Mouse (Mus musculus) megakaryocyte progenitor cell, adult 5-6 weeks (primary cell): ENCODE data around the gene Spa17. TPM values are rescaled to one million over a fixed set of nuclear protein-coding genes. Genes with fewer than 3 reads are reported as not detected.

Source experiments
- ATAC-seq: replicated peaks from 2 replicates; pipeline ENCODE4 v1.8.0; 2016; ENCODE audit warnings: mild to moderate bottlenecking, moderate TSS enrichment, inconsistent platforms; ENCODE audit not compliant: poor library complexity
- total RNA-seq, 2 experiments: library from RNA; stranded (forward) in 1 of 2; stranded (reverse) in 1 of 2; fragments of 157-497, 149-512 nt in 1 of 2; fragments of 200-1000 nt in 1 of 2; gene quantifications; 2 replicates each; pipeline versions ENCODE4 v1.2.3 to v1.2.4; 2015 to 2017

Spa17 gene
- total RNA-seq, 2 experiments from 2014 or later: 1.7 to 2.9 TPM

DNA sequence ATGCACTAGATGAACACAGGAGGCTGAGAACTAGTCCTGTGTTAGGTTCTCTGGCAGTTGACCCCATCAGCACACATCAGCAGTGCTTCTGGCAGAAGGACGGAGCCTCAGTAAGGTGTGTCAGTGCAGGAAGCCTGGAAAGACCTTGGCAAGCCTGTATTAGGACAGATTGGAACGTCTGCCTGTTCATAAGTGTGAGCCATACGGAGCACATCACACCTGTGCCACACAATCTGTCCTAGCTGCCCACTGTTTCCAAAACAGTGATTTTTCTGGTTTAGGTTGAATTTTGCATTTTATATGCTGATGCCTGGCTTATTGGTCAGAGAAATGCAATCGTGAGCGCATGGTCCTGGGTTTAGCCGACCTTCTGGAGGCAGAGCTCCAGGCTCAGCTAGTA lies 7.8 kb upstream of the Spa17 start:
- no peak for ATAC-seq

DNA sequence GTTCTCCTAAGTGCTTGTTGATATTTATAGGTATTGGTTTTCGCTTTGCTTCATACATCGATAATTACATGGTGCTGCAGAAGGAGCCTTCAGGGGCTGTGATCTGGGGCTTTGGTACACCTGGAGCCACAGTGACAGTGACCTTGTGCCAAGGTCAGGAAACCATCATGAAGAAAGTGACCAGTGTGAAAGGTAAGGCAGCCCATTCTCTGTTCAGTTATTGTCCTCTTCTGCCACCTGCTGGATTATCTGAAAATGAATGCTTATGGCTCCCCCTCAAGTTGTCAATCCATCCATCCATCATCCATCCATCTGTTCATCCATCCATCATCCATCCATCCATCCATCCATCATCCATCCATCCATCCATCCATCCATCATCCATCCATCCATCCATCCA lies 3.2 kb upstream of the Spa17 start:
- peak; percentile 49 for ATAC-seq

DNA sequence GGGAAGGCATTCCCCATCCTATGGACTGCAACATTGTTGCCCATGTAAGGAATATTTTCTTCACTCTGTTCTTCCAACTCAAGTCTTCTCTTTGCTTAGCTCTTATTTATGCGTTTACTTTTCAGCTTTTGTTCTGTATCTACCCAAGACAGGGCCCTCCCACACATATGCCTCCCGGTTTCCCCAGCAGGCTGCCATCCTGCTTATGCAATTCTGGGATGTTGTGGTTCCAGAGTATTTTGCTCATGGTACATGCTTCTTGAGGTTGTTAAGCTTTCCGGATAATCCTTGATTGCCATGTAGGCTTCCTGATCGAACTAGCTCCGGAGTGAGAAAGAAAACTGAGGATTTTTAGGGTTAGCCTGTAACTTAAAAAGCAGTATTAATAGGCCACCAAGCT lies 1.7 kb upstream of the Spa17 start:
- ATAC-seq: no peak

DNA sequence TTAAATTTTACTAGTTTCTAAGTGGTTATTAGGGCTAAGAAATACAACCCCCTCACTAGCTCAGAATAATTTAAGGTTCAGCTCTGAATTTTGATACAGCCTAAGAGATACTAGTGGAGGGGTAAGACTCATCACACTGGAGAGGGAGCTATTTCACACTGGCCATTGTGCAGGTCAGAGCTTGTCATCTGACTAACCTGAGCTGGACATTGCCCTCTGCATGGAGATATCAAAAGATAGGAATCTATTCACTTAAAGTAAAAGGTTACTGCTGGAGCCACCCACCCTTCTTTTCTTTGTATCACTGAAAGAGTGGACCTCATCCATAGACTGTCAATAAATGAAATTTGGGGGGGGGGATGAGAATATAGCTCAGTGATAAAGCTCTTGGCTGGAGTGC lies 794 bp upstream of the Spa17 start:
- no peak for ATAC-seq

DNA sequence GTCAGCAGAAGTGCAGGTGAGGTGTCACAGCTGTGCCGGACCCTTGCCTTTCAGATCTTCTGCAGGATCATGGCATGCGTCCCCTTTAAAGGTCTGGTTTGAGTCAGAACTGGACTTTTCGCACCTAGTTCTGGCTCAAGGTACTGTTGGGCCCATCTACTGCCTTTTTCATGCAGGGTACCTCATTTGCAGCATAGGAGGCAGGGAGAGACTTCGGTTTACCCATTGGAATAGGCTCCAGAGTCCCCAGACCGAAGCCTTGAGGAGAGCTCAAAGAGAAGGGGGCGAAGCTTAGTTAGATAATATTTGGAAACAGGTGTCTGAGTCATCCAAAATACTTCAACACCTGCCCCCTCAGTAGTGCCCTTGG lies 374 bp upstream of the Spa17 start:
- ATAC-seq: no peak; the same call in 1 of the 2 replicates

DNA sequence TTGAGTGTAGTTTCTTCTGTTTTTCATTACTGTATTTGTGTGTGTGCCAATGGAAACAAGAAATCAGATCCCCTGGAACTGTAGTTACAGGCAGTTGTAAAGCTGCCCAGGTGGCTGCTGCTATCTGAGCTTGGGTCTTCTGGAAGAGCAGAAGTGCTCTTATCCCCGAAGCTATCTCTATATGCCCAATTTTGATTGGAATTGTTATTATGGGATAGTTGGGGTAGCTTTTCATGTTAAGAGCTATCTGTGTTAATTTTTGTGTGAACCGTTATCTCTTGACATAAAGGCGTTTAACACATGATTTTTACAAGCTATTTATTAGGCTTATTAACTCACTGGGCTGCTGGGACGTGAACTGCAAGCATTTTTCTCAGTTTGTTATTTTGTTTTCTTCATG lies 4.0 kb downstream of the Spa17 start:
- no peak for ATAC-seq

DNA sequence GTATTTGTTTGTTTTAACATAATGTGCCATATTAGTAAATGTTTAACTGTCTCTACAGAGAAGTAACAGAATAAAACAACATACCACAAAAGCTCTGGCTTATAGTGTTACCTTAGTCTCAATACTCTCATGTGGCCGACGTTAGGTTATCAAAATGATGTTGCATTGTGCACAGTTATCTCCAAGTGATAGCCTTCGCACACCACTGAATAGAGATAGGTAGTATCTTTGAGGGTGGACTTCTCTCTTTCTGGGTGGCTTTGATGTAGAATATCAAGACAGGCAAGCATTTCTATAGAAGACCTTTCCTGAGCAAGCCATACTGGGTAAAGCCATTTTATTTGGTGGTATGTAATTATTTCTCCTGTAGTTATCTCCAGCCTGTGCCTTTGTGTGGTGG lies 8.4 kb downstream of the Spa17 start:
- ATAC-seq: no peak

DNA sequence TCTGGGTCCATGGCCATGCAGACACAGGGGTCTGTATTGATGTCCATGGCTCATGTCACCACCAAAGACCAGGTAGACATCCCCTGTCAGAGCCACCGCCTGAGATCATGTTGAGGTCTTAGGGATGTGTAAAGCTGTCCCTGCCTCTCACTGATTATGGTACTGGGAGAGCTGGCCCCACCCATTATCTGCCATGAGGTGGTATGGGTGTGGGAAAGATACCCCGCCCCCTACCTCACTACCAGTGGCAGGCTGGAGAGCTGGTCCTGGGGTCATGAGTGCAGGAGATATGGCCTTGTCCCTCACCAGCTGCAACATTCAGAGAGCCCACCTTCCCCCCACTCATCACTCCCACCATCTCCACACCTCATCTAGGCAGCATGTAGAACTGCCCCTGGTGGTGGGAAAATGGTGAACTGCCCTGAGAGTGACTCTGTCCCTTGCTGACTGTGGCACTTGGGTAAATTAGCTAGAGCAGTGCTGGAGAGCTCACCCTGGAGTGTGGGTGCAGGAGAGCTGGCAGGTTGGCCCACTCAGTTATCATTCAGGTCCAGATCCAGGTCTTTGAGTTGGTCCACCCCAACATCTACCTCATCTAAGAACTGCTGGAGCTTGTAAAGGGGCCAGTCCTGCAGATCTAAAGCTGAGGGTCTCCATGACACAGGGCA lies 12.8 kb downstream of the Spa17 start:
- peak; percentile 78 for ATAC-seq

DNA sequence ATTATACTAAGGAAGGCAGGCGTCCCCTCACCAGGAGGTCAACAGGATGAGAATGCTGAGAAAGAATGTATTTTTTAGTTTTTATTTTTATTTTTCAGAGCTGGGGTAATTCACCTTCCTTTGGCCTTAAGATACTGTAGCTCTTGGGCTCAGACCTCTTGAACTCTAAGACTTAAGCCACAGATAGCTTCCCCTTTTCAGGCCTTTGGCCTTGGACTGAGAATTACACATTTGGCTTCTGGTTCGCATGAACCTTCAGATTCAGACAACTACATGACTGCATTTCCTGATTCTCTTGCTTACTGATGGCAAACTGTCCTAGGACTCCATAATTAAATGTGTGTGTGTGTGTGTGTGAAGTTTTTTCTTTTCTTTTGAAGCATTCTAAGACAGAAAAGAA lies 14.9 kb downstream of the Spa17 start:
- no peak for ATAC-seq

DNA sequence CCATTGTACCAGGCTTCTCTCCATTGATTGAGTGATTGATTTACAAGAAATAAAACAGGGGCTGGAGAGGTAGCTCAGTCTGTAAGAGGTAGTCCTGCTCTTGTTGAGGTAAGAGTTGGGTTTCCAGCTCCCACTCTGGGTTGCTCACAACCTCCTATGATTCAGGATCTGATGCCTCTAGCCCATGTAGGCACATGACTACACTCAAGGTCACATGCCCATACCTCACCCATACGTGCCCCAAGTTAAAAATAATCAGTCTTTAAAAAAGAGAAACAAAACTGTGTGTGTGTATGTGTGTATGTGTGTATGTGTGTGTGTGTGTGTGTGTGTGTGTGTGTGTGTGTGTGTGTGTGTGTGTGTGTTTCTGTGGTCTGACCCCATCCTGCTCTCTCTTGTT lies 18.0 kb downstream of the Spa17 start:
- no peak for ATAC-seq

DNA sequence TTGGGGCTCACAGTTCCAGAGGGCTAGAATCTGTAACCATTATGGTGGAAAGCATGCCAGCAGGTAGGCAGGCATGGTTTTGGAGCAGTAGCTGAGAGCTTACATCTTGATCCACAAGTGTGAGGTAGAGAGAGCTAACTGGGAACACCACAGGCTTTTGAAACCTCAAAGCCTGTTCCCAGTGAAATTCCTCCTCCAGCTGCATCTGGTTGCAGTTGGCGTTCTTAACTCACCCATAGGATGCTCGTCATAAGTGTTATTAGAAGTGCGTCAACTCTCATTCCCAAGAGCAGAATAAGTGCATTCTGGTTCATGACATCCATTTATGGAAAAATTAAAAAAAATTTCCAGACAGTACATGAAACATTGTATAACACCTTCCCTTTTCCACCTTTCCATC lies 19.8 kb downstream of the Spa17 start:
- no peak for ATAC-seq

DNA sequence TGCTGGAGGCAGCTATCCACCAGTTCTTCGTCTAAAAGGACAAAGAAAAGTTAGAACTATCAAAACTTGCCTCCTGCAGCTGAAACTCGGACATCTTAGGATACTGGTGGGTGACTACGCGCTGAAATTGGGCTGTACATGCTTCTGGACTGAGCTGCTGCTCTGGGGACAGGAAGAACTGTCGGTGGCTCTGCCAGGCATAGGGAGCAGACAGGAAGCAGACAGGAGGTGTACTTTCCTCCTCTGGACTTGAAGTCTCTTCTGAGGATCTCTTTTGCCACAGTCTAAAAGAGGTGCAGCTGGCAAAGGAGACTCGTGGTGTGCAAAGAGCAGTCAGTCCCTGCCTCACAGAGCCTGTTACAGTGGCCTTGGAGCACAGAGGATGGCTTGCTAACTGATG lies 20.9 kb downstream of the Spa17 start:
- peak; percentile 36; the same call in 1 of the 2 replicates for ATAC-seq

DNA sequence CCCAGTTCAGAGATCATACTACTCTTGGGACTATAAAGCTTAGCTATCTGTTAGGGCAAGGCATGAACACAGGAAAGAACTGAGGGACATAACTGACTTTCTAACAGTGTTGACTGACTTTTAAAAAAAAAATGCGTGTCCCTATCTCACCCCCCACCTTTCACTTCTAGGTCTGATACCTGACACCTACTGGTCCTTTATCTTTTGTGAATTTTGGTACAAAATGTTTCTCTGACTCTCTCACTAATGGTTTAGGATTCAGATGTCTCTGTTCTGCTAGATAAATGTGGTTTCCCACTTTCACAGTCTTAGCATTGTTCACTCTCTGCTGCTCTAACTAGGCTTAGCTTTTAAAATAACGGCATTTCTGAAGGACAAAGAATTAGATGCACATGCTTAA lies 21.5 kb downstream of the Spa17 start:
- peak; percentile 68 for ATAC-seq

DNA sequence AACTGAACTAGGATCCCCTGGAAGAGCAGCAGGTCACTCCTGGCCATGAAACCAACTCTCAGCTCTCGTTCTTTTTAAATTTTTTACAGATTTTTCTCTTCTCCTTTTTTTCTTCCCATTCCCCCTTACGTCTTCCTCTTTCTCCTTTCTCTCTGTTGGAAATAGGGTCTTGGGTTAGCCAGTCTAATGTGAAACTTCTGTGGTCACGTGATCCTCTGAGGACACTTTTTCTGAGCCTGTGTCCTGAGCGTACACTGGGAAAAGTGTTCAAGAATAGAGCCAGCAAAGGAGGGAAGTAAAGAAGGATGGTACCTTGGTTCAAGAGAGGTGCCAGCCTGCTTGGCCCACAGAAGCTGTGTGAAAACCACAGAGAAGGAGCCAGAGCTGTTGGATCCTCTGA lies 23.1 kb downstream of the Spa17 start:
- ATAC-seq: peak; percentile 24; the same call in 1 of the 2 replicates

DNA sequence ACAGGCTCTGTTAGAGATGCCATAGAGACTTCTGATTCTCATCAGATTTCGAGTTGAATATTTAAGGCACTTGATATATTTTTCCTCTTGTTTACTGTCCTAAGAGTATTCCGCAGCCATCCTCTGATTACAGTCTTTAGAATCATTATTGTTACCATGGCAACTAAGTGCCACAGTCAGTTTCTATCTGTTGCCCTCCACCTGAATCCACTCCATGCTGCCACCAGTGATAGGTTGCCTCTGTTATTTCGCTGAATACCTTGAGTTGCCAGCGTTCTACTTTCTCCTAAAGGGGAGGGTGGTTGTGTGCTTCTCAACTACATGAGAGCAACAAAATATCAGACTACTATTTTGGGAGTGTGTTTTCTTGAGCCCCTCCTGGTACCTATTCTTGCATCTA lies 26.8 kb downstream of the Spa17 start:
- no peak for ATAC-seq

DNA sequence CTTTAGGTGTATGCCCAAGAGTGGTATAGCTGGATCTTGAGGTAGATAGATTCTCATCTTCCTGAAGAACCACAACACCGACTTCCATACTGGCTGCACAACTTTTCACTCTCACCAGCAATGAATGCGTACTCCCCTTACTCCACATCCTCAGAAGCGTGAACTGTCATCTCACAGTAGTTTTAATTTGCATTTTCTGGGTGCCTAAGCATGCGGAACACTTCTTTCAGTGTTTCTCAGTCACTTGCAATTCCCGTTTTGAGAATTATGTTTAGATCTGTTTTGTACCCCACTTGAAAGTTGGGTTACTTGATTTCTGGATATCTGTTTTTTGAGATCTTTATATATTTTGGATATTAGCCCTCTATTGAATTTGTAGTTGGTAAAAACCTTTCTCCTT lies 29.9 kb downstream of the Spa17 start:
- no peak for ATAC-seq

DNA sequence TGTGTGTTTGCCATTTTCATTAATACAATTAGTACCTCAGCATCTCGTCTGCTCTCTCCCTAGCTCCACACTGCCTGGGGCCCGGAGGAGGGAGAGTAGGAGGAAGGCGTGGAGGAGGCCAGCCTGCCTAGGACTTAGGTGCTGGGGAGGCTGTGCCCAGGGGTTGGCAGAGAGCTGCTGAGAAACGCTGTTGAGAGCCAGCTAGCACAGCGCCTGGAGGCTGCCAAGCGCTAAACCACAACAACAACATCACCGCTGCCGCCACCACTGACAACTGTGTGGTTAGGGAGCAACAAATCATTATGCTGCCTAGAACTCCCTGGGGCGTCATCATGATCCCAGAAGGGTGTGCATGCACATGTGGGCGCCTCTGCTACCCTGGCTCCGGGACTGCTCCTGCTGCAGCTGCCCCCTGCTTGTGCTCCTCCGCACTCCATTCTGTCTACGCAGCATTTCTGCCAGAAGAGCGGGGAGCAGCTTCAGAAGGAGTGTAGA lies 37.0 kb downstream of the Spa17 start:
- ATAC-seq: peak; percentile 86

DNA sequence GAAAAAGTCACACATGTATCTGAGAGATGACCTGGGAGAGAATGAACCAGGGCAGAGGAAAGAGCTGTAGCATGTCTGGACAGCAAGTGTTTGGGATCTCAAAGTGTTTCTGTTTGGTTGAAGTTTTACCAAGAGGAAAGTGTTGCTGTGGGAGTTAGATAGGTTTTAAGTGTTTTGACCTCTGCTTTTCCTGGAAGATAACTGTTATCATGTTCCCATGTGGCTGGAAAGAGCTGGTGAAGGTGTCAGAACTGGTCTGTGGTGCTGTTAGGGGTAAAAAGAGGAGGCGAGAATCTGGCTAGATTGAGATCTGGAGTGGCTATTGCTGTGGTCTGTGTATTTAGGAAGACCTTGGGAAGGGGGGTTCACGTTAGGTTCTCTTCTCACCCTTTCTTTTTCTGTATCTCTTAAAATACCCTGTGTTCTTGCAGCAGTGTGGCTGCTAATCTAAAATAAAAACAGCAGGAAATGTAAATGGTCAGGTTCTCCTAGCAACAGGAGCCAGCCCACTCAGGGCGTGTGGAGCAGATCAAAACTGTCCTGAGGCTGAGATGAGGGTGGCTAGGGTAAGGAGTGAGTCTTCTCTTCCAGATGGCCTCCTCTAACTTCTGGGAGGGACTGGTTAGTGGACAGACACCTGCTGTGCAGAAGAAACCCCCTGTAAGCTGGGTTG lies 41.2 kb downstream of the Spa17 start:
- ATAC-seq: peak; percentile 4; the same call in 1 of the 2 replicates

DNA sequence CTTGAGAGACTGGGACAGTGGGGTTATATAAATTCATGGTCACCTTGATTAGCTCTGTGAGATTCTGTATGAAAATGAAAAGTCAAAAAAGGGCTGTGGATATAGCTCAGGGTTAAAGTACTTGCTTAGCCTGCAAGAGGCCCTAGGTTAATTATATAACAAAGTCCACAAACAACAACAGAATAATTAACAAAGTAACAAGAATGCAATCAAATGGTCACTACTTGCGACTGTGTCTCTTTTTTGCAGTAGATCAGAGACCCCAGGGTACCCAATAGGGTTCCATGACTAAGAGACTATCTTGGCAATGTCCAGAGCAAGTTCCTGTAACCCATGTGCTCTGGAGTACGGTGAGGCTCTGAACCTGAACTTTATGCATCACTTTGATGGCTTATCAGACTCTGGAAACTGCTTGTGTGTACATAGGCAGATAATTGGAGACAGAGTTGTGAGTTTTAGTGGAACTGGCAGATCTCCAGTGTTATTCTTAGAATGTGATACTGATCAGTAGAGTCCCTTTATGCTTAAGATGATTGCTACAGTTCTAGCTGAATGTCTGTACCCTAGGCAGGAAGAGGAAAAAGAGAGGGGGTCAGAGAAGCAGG lies 44.2 kb downstream of the Spa17 start:
- ATAC-seq: 0 out of 2 replicates have a peak, but pooled peaks have one; percentile 7

DNA sequence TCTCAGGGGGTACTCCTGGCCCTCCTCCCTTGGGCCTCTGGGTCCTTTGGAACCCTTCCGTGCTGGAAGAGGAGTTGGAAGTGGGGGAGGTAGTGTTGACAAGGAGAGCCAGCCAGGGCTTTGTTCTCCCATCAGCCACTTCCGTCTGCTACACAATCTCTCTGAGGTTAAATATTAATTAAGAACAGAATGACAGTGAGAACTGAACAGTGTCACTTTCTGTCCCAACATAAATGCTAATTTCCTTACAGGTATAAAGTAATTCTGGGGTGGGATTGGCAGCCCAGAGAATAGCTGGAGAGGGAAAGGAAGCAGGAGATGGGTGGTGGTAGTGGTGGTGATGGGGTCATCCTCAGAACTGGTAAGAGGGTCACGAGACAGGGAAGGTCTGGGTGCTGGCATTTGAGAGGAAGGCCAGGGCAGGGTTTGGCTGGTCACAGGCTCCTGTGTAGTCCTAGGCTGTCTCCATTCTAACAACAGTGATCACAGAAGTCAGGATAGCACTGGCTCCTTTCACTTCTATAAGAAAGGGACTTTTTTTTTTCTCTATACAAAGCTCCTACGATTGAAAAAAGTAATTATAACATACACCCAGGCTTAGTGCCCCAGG lies 44.8 kb downstream of the Spa17 start:
- ATAC-seq: no peak

DNA sequence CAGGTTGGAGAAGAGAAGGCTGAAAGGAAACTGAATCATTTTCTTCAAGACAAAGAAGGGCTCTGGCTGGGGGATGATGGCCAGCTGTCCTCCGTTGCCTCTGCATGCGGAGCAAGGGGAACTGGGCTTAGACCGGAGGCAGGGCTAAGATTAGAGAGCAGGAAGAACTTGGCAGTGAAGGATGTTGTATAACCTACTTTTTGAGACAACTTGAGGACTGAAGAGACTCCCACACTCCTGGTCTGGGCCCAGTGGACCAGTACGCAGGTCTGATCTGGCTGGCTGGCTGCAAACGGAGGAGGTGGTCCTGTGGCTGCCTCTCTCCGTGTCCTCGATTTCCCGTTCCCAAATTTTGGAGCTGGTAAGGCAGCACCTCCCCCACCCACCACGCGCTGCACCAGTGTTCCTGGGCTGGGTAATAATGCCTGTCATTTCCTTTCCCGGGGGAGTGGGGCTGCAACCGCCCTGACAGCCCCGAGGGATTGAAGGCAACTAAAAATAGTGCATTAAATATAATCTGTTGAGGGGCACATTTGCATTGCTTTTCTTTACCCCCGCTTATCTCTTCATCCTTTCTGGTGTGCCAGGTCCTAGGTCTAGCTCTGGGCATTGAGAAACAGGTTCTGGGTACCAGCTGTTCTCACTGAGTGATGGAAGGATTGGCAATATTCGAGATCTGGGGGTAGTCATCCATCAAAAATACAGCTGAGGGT lies 45.5 kb downstream of the Spa17 start:
- peak; percentile 29 for ATAC-seq
